ENCODE assay signal across 16 mouse cellular contexts in the genomic region with DNA sequence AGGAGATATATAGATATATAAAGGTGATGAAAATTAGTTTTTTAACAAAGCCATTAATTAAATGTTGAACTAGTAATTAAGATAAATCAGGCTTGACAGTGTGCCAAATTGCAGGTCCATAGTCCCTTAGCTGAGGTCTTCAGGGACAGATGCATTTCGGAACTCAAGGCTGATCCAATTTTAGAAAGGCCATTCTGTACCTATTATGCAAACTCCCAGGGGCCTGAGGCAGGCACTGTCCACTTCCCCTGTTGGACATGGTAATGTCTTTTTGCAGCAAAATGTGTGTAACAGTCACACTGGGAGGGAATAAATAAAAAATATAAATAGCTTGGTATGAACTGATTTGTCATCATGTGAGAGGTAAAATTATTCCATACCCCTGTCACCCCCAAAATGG. TPM values are rescaled to one million over a fixed set of nuclear protein-coding genes. Genes with fewer than 3 reads are reported as not detected.
DNase-seq lines count a peak whose midpoint lies in the region; ATAC-seq and TF ChIP-seq lines count a peak whose summit lies in the region.
"Had no signal": no experiment of that assay in that cellular context is flagged by ENCODE, and none has a peak within 500 bp of the region (broad histone marks: within the 10 kb centered on the region; RNA-seq: fewer than 3 reads in every experiment).

No protein-coding gene starts in this region.

- H3K27me3 ChIP-seq in erythroblast, embryonic 14.5 days (ENCODE audit: control insufficient read depth) = no peaks in the 10 kb centered on the region
- H3K27me3 ChIP-seq in limb, embryonic 13.5 days = peaks cover 4% of the 10 kb centered on the region; the same call in 1 of the 2 replicates
- H3K27me3 ChIP-seq in limb, embryonic 10.5 days (ENCODE audit: low read depth, poor library complexity, severe bottlenecking) = no peaks in the 10 kb centered on the region; the same call in 1 of the 2 replicates
- no peaks in the 10 kb centered on the region for H3K27me3 ChIP-seq in hindbrain, embryonic 15.5 days
- H3K27me3 ChIP-seq in midbrain, postnatal 0 days (ENCODE audit: insufficient read depth, low read length) = no peaks in the 10 kb centered on the region
- H3K27me3 ChIP-seq: CH12.LX had no signal

- peaks cover 46% of the 10 kb centered on the region for H3K36me3 ChIP-seq in erythroblast, embryonic 14.5 days (ENCODE audit: control insufficient read depth)
- H3K36me3 ChIP-seq in limb, embryonic 13.5 days = peaks cover 14% of the 10 kb centered on the region
- H3K36me3 ChIP-seq in limb, embryonic 10.5 days = peaks cover 13% of the 10 kb centered on the region
- H3K36me3 ChIP-seq in hindbrain, embryonic 15.5 days = peaks cover 8% of the 10 kb centered on the region
- H3K36me3 ChIP-seq in midbrain, postnatal 0 days (ENCODE audit: insufficient read depth, low read length) = peaks cover 9% of the 10 kb centered on the region

- 0 out of 2 replicates have a peak overlapping the region, but pooled peaks have one; percentile 90 for H3K4me2 ChIP-seq in limb, embryonic 13.5 days (replicated peaks)
- H3K4me2 ChIP-seq in hindbrain, embryonic 15.5 days = peak overlapping the region; percentile 84
- H3K4me2 ChIP-seq in midbrain, postnatal 0 days (ENCODE audit: low read depth, low read length, poor library complexity, severe bottlenecking) = peak overlapping the region; percentile 82

- DNase-seq in limb, embryonic 10.5 days (ENCODE audit: low spot score) = no peak
- no peak for DNase-seq in midbrain, postnatal 0 days (ENCODE audit: low spot score)
- DNase-seq in adrenal gland, postnatal 10 days = no peak
- DNase-seq in Muller cell, postnatal 12 days (ENCODE audit: inconsistent ontology term) = no peak
- DNase-seq: adrenal gland, postnatal 25 days; cerebellum, adult 11-12 months; gastrocnemius, postnatal 36 days; right cerebral cortex, postnatal 14 days; thymus, postnatal 25 days had no signal

- no peak overlapping the region; the same call in 1 of the 2 replicates for H3K9ac ChIP-seq in limb, embryonic 13.5 days
- H3K9ac ChIP-seq in hindbrain, embryonic 15.5 days = no peak overlapping the region
- H3K9ac ChIP-seq in midbrain, postnatal 0 days (replicated peaks; ENCODE audit: low read length, poor library complexity, severe bottlenecking) = peak overlapping the region; percentile 96; the same call in 1 of the 2 replicates
- H3K9ac ChIP-seq: heart, embryonic 12.5 days had no signal

- no peak for ATAC-seq in erythroblast, adult 5-6 weeks (replicated peaks; ENCODE audit: low FRiP score, poor library complexity, severe bottlenecking)
- ATAC-seq in limb, embryonic 13.5 days (ENCODE audit: low FRiP score, low read depth) = no peak
- ATAC-seq in hindbrain, embryonic 15.5 days (ENCODE audit: low FRiP score, low read depth) = no peak
- ATAC-seq in midbrain, postnatal 0 days (ENCODE audit: low FRiP score) = no peak
- ATAC-seq: inflammation-experienced regulatory T-cells, adult 6 months had no signal

- H3K27ac ChIP-seq in limb, embryonic 13.5 days = no peak overlapping the region
- H3K27ac ChIP-seq in limb, embryonic 10.5 days = no peak overlapping the region
- H3K27ac ChIP-seq in hindbrain, embryonic 15.5 days (replicated peaks) = no peak overlapping the region
- no peak overlapping the region for H3K27ac ChIP-seq in midbrain, postnatal 0 days (ENCODE audit: low read depth, low read length)

- peak overlapping the region; percentile 86 for H3K4me3 ChIP-seq in erythroblast, embryonic 14.5 days (replicated peaks)
- no peak overlapping the region for H3K4me3 ChIP-seq in limb, embryonic 13.5 days
- no peak overlapping the region for H3K4me3 ChIP-seq in limb, embryonic 10.5 days
- peak overlapping the region; percentile 83 for H3K4me3 ChIP-seq in hindbrain, embryonic 15.5 days
- peak overlapping the region; percentile 73; the same call in 1 of the 2 replicates for H3K4me3 ChIP-seq in midbrain, postnatal 0 days (ENCODE audit: low read depth, low read length)

- H3K9me3 ChIP-seq in erythroblast, embryonic 14.5 days (ENCODE audit: control insufficient read depth, low read length) = no peaks in the 10 kb centered on the region
- H3K9me3 ChIP-seq in limb, embryonic 13.5 days = 0 out of 2 replicates have a peak, but pooled peaks cover 2% of the 10 kb centered on the region
- H3K9me3 ChIP-seq in limb, embryonic 10.5 days (replicated peaks) = no peaks in the 10 kb centered on the region
- H3K9me3 ChIP-seq in hindbrain, embryonic 15.5 days = no peaks in the 10 kb centered on the region
- no peaks in the 10 kb centered on the region for H3K9me3 ChIP-seq in midbrain, postnatal 0 days (ENCODE audit: low read length)

- H3K4me1 ChIP-seq in erythroblast, embryonic 14.5 days (ENCODE audit: control insufficient read depth) = peaks cover 71% of the 10 kb centered on the region
- peaks cover 28% of the 10 kb centered on the region for H3K4me1 ChIP-seq in limb, embryonic 13.5 days
- H3K4me1 ChIP-seq in limb, embryonic 10.5 days = peaks cover 36% of the 10 kb centered on the region
- H3K4me1 ChIP-seq in hindbrain, embryonic 15.5 days (replicated peaks) = peaks cover 37% of the 10 kb centered on the region
- peaks cover 5% of the 10 kb centered on the region; the same call in 1 of the 2 replicates for H3K4me1 ChIP-seq in midbrain, postnatal 0 days (ENCODE audit: insufficient read depth, low read length)

- 75% methylated on average over 1 of the region's 1 CpGs for WGBS in limb, embryonic 13.5 days
- WGBS in limb, embryonic 10.5 days = 78% methylated on average over 1 of the region's 1 CpGs
- 26% methylated on average over 1 of the region's 1 CpGs for WGBS in hindbrain, embryonic 15.5 days
- 73% methylated on average over 1 of the region's 1 CpGs for WGBS in midbrain, postnatal 0 days

- no peak for TF ChIP-seq CTCF in midbrain, postnatal 0 days (IDR thresholded peaks at IDR 0.05)

RNA-seq across cellular contexts. Expression of a gene that starts 2.3 kb away (rescaled TPM):
- 7.8 and 7.9 TPM in 2 replicates for polyA plus RNA-seq in erythroblast, embryonic 14.5 days (2012)
- total RNA-seq in erythroblast, adult 5-6 weeks (2015; ENCODE audit: low replicate concordance) = not detected in 2 replicates
- total RNA-seq in erythroblast, adult 5-6 weeks (2017; ENCODE audit: low replicate concordance) = 2.0 and 4.3 TPM in 2 replicates
- polyA plus RNA-seq in limb, embryonic 13.5 days (2015; fragmentation: Nextera tagmentation; extraction: Ambion mirVana) = 19.0 and 19.9 TPM in 2 replicates
- 5.4 and 7.4 TPM in 2 replicates for polyA plus RNA-seq in limb, embryonic 10.5 days (2016; fragmentation: Nextera tagmentation; extraction: Ambion mirVana)
- 52.2 and 58.4 TPM in 2 replicates for polyA plus RNA-seq in hindbrain, embryonic 15.5 days (2015; fragmentation: Nextera tagmentation; extraction: Ambion mirVana)
- total RNA-seq in midbrain, postnatal 0 days (2014; rRNA removed) = 58.2 and 60.5 TPM in 2 replicates
- polyA plus RNA-seq in midbrain, postnatal 0 days (2015; fragmentation: Nextera tagmentation; extraction: Ambion mirVana) = 84.2 and 84.5 TPM in 2 replicates
- 10 to 100 TPM; 20.4 to 24.2 TPM for total RNA-seq in adrenal gland, postnatal 10 days (2021)

RNA-seq across cellular contexts. Expression of a gene that starts 11.8 kb away (rescaled TPM):
- 0.02 TPM in 1 of 2 replicates, not detected in the other for polyA plus RNA-seq in erythroblast, embryonic 14.5 days (2012)
- total RNA-seq in erythroblast, adult 5-6 weeks (2015; ENCODE audit: low replicate concordance) = 7.7 and 15.7 TPM in 2 replicates
- 2.6 and 7.1 TPM in 2 replicates for total RNA-seq in erythroblast, adult 5-6 weeks (2017; ENCODE audit: low replicate concordance)
- polyA plus RNA-seq in limb, embryonic 13.5 days (2015; fragmentation: Nextera tagmentation; extraction: Ambion mirVana) = 1.9 and 2.4 TPM in 2 replicates
- 0.41 and 0.76 TPM in 2 replicates for polyA plus RNA-seq in limb, embryonic 10.5 days (2016; fragmentation: Nextera tagmentation; extraction: Ambion mirVana)
- polyA plus RNA-seq in hindbrain, embryonic 15.5 days (2015; fragmentation: Nextera tagmentation; extraction: Ambion mirVana) = 2.2 and 2.7 TPM in 2 replicates
- 0.85 and 1.4 TPM in 2 replicates for total RNA-seq in midbrain, postnatal 0 days (2014; rRNA removed)
- 1.4 TPM in 2 replicates for polyA plus RNA-seq in midbrain, postnatal 0 days (2015; fragmentation: Nextera tagmentation; extraction: Ambion mirVana)
- 1 to 10 TPM; 2.7 to 3.9 TPM for total RNA-seq in adrenal gland, postnatal 10 days (2021)
- total RNA-seq: CH12.LX had no signal

RNA-seq across cellular contexts. Expression of a gene that starts 15.5 kb away (rescaled TPM):
- polyA plus RNA-seq in erythroblast, embryonic 14.5 days (2012) = 6.3 and 7.0 TPM in 2 replicates
- 2.5 and 9.4 TPM in 2 replicates for total RNA-seq in erythroblast, adult 5-6 weeks (2015; ENCODE audit: low replicate concordance)
- 17.7 and 30.0 TPM in 2 replicates for total RNA-seq in erythroblast, adult 5-6 weeks (2017; ENCODE audit: low replicate concordance)
- polyA plus RNA-seq in limb, embryonic 13.5 days (2015; fragmentation: Nextera tagmentation; extraction: Ambion mirVana) = 26.1 and 29.2 TPM in 2 replicates
- 36.3 and 36.8 TPM in 2 replicates for polyA plus RNA-seq in limb, embryonic 10.5 days (2016; fragmentation: Nextera tagmentation; extraction: Ambion mirVana)
- polyA plus RNA-seq in hindbrain, embryonic 15.5 days (2015; fragmentation: Nextera tagmentation; extraction: Ambion mirVana) = 29.3 and 29.6 TPM in 2 replicates
- total RNA-seq in midbrain, postnatal 0 days (2014; rRNA removed) = 31.5 and 35.0 TPM in 2 replicates
- polyA plus RNA-seq in midbrain, postnatal 0 days (2015; fragmentation: Nextera tagmentation; extraction: Ambion mirVana) = 12.7 and 13.6 TPM in 2 replicates
- 10 to 100 TPM; 54.7 to 67.5 TPM for total RNA-seq in adrenal gland, postnatal 10 days (2021)

RNA-seq across cellular contexts. Expression of a gene that starts 27.2 kb away (rescaled TPM):
- polyA plus RNA-seq in erythroblast, embryonic 14.5 days (2012) = 0.02 and 0.04 TPM in 2 replicates
- total RNA-seq in erythroblast, adult 5-6 weeks (2015; ENCODE audit: low replicate concordance) = 3.3 and 6.3 TPM in 2 replicates
- total RNA-seq in erythroblast, adult 5-6 weeks (2017; ENCODE audit: low replicate concordance) = 1.7 and 3.1 TPM in 2 replicates
- polyA plus RNA-seq in limb, embryonic 13.5 days (2015; fragmentation: Nextera tagmentation; extraction: Ambion mirVana) = 0.09 and 0.10 TPM in 2 replicates
- polyA plus RNA-seq in limb, embryonic 10.5 days (2016; fragmentation: Nextera tagmentation; extraction: Ambion mirVana) = 0.04 TPM in 1 of 2 replicates, not detected in the other
- 0.10 and 0.14 TPM in 2 replicates for polyA plus RNA-seq in hindbrain, embryonic 15.5 days (2015; fragmentation: Nextera tagmentation; extraction: Ambion mirVana)
- total RNA-seq in midbrain, postnatal 0 days (2014; rRNA removed) = 0.05 and 0.09 TPM in 2 replicates
- 0.14 and 0.20 TPM in 2 replicates for polyA plus RNA-seq in midbrain, postnatal 0 days (2015; fragmentation: Nextera tagmentation; extraction: Ambion mirVana)
- total RNA-seq in adrenal gland, postnatal 10 days (2021) = under 1 TPM; 0.36 to 0.67 TPM

RNA-seq across cellular contexts. Expression of a gene that starts 37.1 kb away (rescaled TPM):
- polyA plus RNA-seq in erythroblast, embryonic 14.5 days (2012) = 63.0 and 92.9 TPM in 2 replicates
- 2.3 TPM in 1 of 2 replicates, not detected in the other for total RNA-seq in erythroblast, adult 5-6 weeks (2015; ENCODE audit: low replicate concordance)
- 1.5 and 7.5 TPM in 2 replicates for total RNA-seq in erythroblast, adult 5-6 weeks (2017; ENCODE audit: low replicate concordance)
- 5.0 and 5.1 TPM in 2 replicates for polyA plus RNA-seq in limb, embryonic 13.5 days (2015; fragmentation: Nextera tagmentation; extraction: Ambion mirVana)
- polyA plus RNA-seq in limb, embryonic 10.5 days (2016; fragmentation: Nextera tagmentation; extraction: Ambion mirVana) = 14.5 and 19.1 TPM in 2 replicates
- polyA plus RNA-seq in hindbrain, embryonic 15.5 days (2015; fragmentation: Nextera tagmentation; extraction: Ambion mirVana) = 28.9 and 31.7 TPM in 2 replicates
- 45.1 and 50.6 TPM in 2 replicates for total RNA-seq in midbrain, postnatal 0 days (2014; rRNA removed)
- polyA plus RNA-seq in midbrain, postnatal 0 days (2015; fragmentation: Nextera tagmentation; extraction: Ambion mirVana) = 38.9 and 39.0 TPM in 2 replicates
- 10 to 100 TPM in 1 of 2 experiments, 1 to 10 TPM in 1; 7.9 to 13.9 TPM for total RNA-seq in adrenal gland, postnatal 10 days (2021)

Comparison
In these comparisons a context has a peak if more than half of its experiments do, and no peak if none do; other contexts are left out.
1. H3K4me3 ChIP-seq: peak in erythroblast, embryonic 14.5 days (single experiment), hindbrain, embryonic 15.5 days (single experiment) and midbrain, postnatal 0 days (single experiment); none in limb, embryonic 13.5 days (single experiment) and limb, embryonic 10.5 days (single experiment).
2. Peak in every context shown above with its lines, with median percentiles within 50 percentile points of each other: H3K4me2 ChIP-seq.